Mouse (Mus musculus) liver, embryonic 13.5 days (tissue): ENCODE data around the gene Slitrk3. TPM values are rescaled to one million over a fixed set of nuclear protein-coding genes. Genes with fewer than 3 reads are reported as not detected.
"Not testable (repeated sequence)": the region's sequence is repeated elsewhere in the genome, so short reads cannot be mapped to it uniquely, and the experiment has no call there.

Experiments used
- ATAC-seq: fragments of 200-750 bp; cut with Nextera tagmentation; 2 replicates; pipeline ENCODE4 v1.8.0; 2017; ENCODE audit warnings: low read depth, mild to moderate bottlenecking, moderate number of reproducible peaks, moderate library complexity
- DNase-seq: peaks from one replicate; pipeline ENCODE4 v3.0.0; 2022
- H3K27ac ChIP-seq: fragments of 300-500 bp; sonication (generic); 2 replicates; pipeline ENCODE4 v1.5.1; 2015; ENCODE audit warnings: moderate library complexity, mild to moderate bottlenecking, inconsistent platforms
- H3K27me3 ChIP-seq: fragments of 300-500 bp; sonication (generic); 2 replicates; pipeline ENCODE4 v1.6.1; 2015; ENCODE audit warnings: mild to moderate bottlenecking, inconsistent platforms
- H3K36me3 ChIP-seq: fragments of 300-500 bp; sonication (generic); 2 replicates; pipeline ENCODE4 v1.6.1; 2015; ENCODE audit warnings: mild to moderate bottlenecking, inconsistent platforms
- H3K4me1 ChIP-seq: fragments of 300-500 bp; sonication (generic); replicated peaks from 2 replicates; pipeline ENCODE4 v1.6.1; 2015; ENCODE audit warnings: inconsistent platforms
- H3K4me2 ChIP-seq: fragments of 300-500 bp; sonication (generic); 2 replicates; pipeline ENCODE4 v1.6.1; 2015; ENCODE audit warnings: inconsistent platforms, mild to moderate bottlenecking, moderate library complexity
- H3K4me3 ChIP-seq: fragments of 300-500 bp; sonication (generic); replicated peaks from 2 replicates; pipeline ENCODE4 v1.5.1; 2015; ENCODE audit warnings: mild to moderate bottlenecking, inconsistent platforms
- H3K9ac ChIP-seq: fragments of 300-500 bp; sonication (generic); 2 replicates; pipeline ENCODE4 v1.6.1; 2015; ENCODE audit warnings: mild to moderate bottlenecking, inconsistent platforms
- H3K9me3 ChIP-seq: fragments of 300-500 bp; sonication (generic); replicated peaks from 2 replicates; pipeline ENCODE4 v1.6.1; 2016; ENCODE audit warnings: inconsistent platforms
- WGBS: fragments of 180-500 bp; shearing (Covaris S2); methylation state at CpG from one replicate; pipeline ENCODE4 v1.1.7; 2015; ENCODE audit not compliant: insufficient replicate concordance; 5-methylcytosine and 5-hydroxymethylcytosine counted together
- polyA plus RNA-seq: library from polyadenylated mRNA; unstranded; fragments of >200 nt; fragmentation: Nextera tagmentation; extraction: Ambion mirVana; gene quantifications from 2 replicates; pipeline ENCODE4 v1.2.1, GENCODE M21; 2015

Gene Slitrk3
- 0.03 TPM in 1 of 2 replicates, not detected in the other for polyA plus RNA-seq

- peaks cover 47% of the 10 kb centered on the region for H3K27me3 ChIP-seq
- H3K36me3 ChIP-seq = no peaks in the 10 kb centered on the region
- H3K4me2 ChIP-seq = peak within 1 kb of the TSS; percentile 55
- peak within 1 kb of the TSS; percentile 30 for H3K4me3 ChIP-seq
- H3K27ac ChIP-seq = no peak within 1 kb of the TSS
- DNase-seq (no peak), ATAC-seq (no peak)
- no peaks in the 10 kb centered on the region for H3K9me3 ChIP-seq
- no peak within 1 kb of the TSS for H3K9ac ChIP-seq
- 1% methylated on average over 44 of the region's 44 CpGs for WGBS
- no peaks in the 10 kb centered on the region for H3K4me1 ChIP-seq
Observed at GRCm38 (mm10) chr3:73057197-73057811, at the start of gene Slitrk3. Slitrk3 (minus strand) TSS chr3:73057803.

GRCm38 (mm10) chr3:73094445-73094844, 36.8 kb upstream of the Slitrk3 start:
- H3K36me3 ChIP-seq, H3K4me3 ChIP-seq, ATAC-seq, H3K4me1 ChIP-seq, H3K4me2 ChIP-seq, DNase-seq, H3K27me3 ChIP-seq, H3K9me3 ChIP-seq, H3K9ac ChIP-seq, H3K27ac ChIP-seq: not testable (repeated sequence)
- 79% methylated on average over 2 of the region's 2 CpGs for WGBS

GRCm38 (mm10) chr3:73084620-73085019, 27.0 kb upstream of the Slitrk3 start:
- DNase-seq (no peak), ATAC-seq (no peak)
- Histone ChIP-seq H3K27ac (no peak overlapping the region), H3K4me3 (no peak overlapping the region), H3K27me3 (no peaks in the 10 kb centered on the region), H3K36me3 (no peaks in the 10 kb centered on the region), H3K4me1 (no peaks in the 10 kb centered on the region), H3K9me3 (no peaks in the 10 kb centered on the region), H3K4me2 (no peak overlapping the region), H3K9ac (no peak overlapping the region)
- WGBS = 49% methylated on average over 5 of the region's 5 CpGs

GRCm38 (mm10) chr3:73065823-73066755, 8.5 kb upstream of the Slitrk3 start:
- Histone ChIP-seq H3K4me1 (no peaks in the 10 kb centered on the region), H3K4me2 (peak overlapping the region; percentile 39; the same call in 1 of the 2 replicates), H3K9me3 (no peaks in the 10 kb centered on the region), H3K4me3 (no peak overlapping the region), H3K36me3 (no peaks in the 10 kb centered on the region), H3K27me3 (no peaks in the 10 kb centered on the region), H3K9ac (no peak overlapping the region), H3K27ac (no peak overlapping the region)
- no peak for ATAC-seq
- 11% methylated on average over 20 of the region's 20 CpGs for WGBS
- no peak for DNase-seq

DNA sequence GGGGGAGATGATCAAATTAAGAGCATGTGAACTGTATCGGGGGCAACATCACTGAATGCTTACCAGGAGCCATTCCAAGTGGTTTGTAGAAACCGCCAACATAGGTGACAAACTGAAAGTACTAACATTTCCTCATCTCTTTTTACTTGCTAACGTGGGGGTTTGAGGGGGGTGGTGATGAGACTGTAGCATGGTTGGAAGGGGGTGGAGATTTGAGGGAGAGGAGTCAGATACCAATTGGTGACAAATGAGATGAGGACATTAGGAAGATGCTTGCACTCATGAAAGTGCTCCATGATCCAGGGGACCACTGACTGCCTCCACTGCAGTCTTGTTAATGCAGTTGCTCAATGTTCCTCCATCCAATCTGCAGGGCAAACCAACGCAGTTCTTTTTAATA, 587 bp upstream of the Slitrk3 start:
- H3K9me3 ChIP-seq = no peaks in the 10 kb centered on the region
- DNase-seq (no peak), ATAC-seq (no peak)
- no peak overlapping the region for H3K4me2 ChIP-seq
- H3K4me3 ChIP-seq = no peak overlapping the region
- no peaks in the 10 kb centered on the region for H3K36me3 ChIP-seq
- peaks cover 42% of the 10 kb centered on the region for H3K27me3 ChIP-seq
- no peak overlapping the region for H3K9ac ChIP-seq
- H3K27ac ChIP-seq = no peak overlapping the region
- 14% methylated on average over 4 of the region's 4 CpGs for WGBS
- H3K4me1 ChIP-seq = no peaks in the 10 kb centered on the region

DNA sequence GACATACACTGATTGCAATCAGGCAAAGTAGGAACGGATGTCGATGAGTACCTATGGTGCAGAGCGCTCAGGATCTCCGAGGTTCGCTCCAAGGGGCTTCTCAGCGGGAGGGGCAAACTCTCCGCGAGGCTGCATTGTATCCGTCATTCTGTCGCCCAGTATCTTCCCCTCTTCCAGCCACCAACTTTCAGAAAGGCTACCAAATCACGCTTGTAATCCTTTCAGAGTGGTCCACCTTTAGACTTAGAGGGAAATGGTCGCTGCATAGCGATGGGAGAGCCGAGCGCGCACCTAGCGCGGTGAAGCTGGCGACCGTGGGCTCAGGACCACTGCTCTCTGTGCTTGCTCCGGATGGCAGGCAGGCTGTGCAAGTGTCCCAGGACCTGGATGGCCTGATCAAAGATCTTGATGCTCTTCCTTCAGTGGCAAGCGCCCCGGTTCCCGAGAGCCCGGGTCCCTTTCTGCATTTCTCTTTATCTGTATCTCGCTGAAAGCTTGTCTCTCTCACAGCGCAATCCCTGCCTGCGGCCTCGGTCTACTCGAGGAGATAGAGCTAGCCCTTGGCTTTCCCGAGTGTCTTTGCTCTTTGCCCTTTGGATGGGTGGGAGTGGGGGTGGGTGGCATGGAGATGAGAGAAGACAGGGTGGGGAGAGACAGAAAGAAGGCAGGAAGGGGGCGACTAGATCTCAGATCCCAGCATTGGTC, 959 bp downstream of the Slitrk3 start:
- Histone ChIP-seq H3K36me3 (no peaks in the 10 kb centered on the region), H3K4me1 (no peaks in the 10 kb centered on the region), H3K9ac (no peak overlapping the region), H3K4me2 (peak overlapping the region; percentile 55; the same call in 1 of the 2 replicates), H3K9me3 (no peaks in the 10 kb centered on the region), H3K4me3 (peak overlapping the region; percentile 30; the same call in 1 of the 2 replicates), H3K27ac (no peak overlapping the region), H3K27me3 (peaks cover 47% of the 10 kb centered on the region)
- WGBS = 4% methylated on average over 32 of the region's 32 CpGs
- ATAC-seq (no peak), DNase-seq (no peak)

DNA sequence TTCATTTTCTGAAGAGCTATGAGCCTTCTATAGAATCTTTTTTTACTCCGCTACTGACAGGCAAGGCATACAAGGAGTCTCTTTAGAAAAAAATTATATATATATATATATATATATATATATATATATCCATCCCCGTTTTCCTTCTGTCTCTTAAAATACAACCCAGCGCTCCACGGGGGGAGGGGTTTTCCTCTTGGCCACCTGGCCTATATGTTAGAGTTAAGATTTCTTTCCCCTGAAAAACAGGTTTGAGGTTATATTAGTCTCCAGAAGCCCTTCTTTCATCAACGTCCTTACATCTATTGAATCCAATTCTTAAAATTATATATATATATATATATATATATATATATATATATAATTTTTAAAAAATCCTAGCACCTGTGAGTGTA, 1.6 kb downstream of the Slitrk3 start:
- H3K27ac ChIP-seq = no peak overlapping the region

GRCm38 (mm10) chr3:73055399-73056043, 2.1 kb downstream of the Slitrk3 start:
- no peak for DNase-seq
- no peak for ATAC-seq
- Histone ChIP-seq H3K9me3 (no peaks in the 10 kb centered on the region), H3K4me2 (no peak overlapping the region), H3K27me3 (peaks cover 47% of the 10 kb centered on the region), H3K4me1 (no peaks in the 10 kb centered on the region), H3K36me3 (no peaks in the 10 kb centered on the region), H3K4me3 (no peak overlapping the region), H3K27ac (no peak overlapping the region), H3K9ac (no peak overlapping the region)
- WGBS = 37% methylated on average over 7 of the region's 7 CpGs

More for the DNA sequence above, 1.6 kb downstream of the Slitrk3 start:
- no peak for ATAC-seq
- H3K4me3 ChIP-seq = no peak overlapping the region
- no peaks in the 10 kb centered on the region for H3K4me1 ChIP-seq
- no peak overlapping the region for H3K4me2 ChIP-seq
- no peak overlapping the region for H3K9ac ChIP-seq
- WGBS = 43% methylated on average over 5 of the region's 5 CpGs
- H3K36me3 ChIP-seq = no peaks in the 10 kb centered on the region
- peaks cover 47% of the 10 kb centered on the region for H3K27me3 ChIP-seq
- no peak for DNase-seq
- H3K9me3 ChIP-seq = no peaks in the 10 kb centered on the region

DNA sequence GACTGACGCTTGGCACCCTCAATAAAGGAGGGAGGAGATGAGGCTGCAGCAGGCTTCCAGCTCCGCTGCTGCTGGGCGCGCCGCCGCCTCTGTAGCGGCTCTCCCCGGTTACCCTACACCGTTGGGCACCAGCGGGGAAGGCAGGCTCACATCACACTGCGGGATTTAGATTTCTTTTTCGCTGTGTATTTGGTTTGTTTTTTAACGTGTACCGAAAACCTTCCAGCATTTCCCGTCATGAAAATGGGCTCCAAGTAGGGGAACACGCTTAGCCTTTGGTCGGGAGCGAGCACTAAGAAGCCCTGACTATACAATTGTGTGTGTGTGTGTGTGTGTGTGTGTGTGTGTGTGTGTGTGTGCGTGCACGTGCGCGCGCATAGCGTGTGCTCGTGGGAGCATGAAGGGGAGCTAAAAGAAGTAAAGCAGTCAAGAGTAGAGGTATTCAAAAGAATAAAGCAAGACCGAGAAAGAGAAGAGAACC, 4.1 kb downstream of the Slitrk3 start:
- no peak overlapping the region for H3K27ac ChIP-seq
- peak overlapping the region; percentile 22 for H3K4me3 ChIP-seq
- H3K36me3 ChIP-seq = no peaks in the 10 kb centered on the region
- 3% methylated on average over 26 of the region's 26 CpGs for WGBS
- H3K27me3 ChIP-seq = peaks cover 46% of the 10 kb centered on the region
- no peak overlapping the region for H3K9ac ChIP-seq
- DNase-seq (no peak), ATAC-seq (no peak)
- no peaks in the 10 kb centered on the region for H3K9me3 ChIP-seq
- H3K4me2 ChIP-seq = peak overlapping the region; percentile 46
- no peaks in the 10 kb centered on the region for H3K4me1 ChIP-seq

DNA sequence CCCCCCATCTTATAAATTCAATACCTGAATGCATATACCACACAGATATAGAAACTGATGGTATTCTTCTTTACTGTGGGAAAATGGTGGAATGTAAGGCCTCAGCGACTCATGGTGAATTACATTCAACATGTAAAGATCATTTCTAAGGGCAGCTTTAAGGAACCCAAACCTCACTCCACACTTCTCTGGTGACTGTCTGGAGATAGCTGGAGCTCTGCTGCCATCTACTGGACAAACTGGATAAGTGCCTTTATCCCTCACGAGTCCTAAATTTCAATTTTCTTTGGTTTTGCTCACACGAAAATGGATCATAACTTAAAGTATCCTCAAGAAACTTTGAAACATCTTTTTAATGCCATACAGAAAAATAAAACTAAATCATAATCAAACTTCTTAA, 11.4 kb downstream of the Slitrk3 start:
- Histone ChIP-seq H3K36me3 (no peaks in the 10 kb centered on the region), H3K27me3 (no peaks in the 10 kb centered on the region), H3K27ac (no peak overlapping the region), H3K9ac (no peak overlapping the region), H3K4me3 (no peak overlapping the region), H3K9me3 (no peaks in the 10 kb centered on the region), H3K4me1 (no peaks in the 10 kb centered on the region), H3K4me2 (no peak overlapping the region)
- ATAC-seq (no peak), DNase-seq (no peak)
- 4% methylated on average over 3 of the region's 3 CpGs for WGBS

DNA sequence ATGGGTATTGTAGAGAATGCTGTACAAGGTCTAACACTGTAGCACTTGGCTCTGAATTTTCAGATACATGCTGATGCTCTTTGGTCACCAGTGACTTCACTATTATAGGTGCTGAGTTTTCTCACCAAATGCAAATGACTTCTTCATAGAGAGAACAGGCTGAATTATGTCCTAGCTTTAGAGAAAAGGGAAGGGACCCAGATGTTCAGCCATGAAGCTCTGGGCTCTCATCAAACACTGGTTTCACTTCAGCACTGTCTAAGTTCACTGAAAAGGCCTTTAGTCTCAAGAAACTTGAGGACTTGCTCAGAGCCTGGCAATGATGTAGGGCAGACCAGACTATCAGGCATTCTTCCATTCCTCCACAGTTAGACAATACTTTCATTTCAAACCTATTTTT, 15.3 kb downstream of the Slitrk3 start:
- H3K9ac ChIP-seq = no peak overlapping the region
- DNase-seq = no peak
- H3K4me2 ChIP-seq = no peak overlapping the region

More for the DNA sequence above, 15.3 kb downstream of the Slitrk3 start:
- no peak for ATAC-seq
- Histone ChIP-seq H3K9me3 (no peaks in the 10 kb centered on the region), H3K27ac (no peak overlapping the region), H3K36me3 (no peaks in the 10 kb centered on the region), H3K4me1 (no peaks in the 10 kb centered on the region), H3K4me3 (no peak overlapping the region), H3K27me3 (no peaks in the 10 kb centered on the region)
